ENCODE assay signal across 10 mouse cellular contexts in the genomic region with DNA sequence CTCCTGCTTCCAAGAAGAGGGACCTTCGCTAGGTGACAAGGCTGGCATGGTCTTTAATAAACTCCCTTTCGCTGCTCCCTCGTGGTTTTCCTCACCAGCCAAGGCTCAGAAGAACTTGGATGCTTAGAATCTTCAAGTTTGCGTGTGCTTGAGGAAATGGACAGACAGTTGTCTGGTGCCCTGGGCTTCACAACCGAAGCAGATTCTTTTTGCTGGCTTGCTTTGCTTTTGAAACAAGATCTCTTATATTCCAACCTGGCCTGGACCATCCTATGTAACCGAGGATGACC. TPM values are rescaled to one million over a fixed set of nuclear protein-coding genes. Genes with fewer than 3 reads are reported as not detected.
DNase-seq lines count a peak whose midpoint lies in the region; ATAC-seq lines count a peak whose summit lies in the region.
"Had no signal": no experiment of that assay in that cellular context is flagged by ENCODE, and none has a peak within 500 bp of the region (broad histone marks: within the 10 kb centered on the region; RNA-seq: fewer than 3 reads in every experiment).

No protein-coding gene starts in this region.

- WGBS in heart, embryonic 12.5 days: 24% methylated on average over 6 of the region's 6 CpGs
- WGBS in hindbrain, embryonic 13.5 days: 21% methylated on average over 6 of the region's 6 CpGs
- 21% methylated on average over 6 of the region's 6 CpGs for whole genome bisulfite sequencing in midbrain, embryonic 11.5 days

- 0 out of 2 replicates have a peak, but pooled peaks cover 5% of the 10 kb centered on the region for H3K9me3 ChIP-seq in heart, embryonic 12.5 days (replicated peaks)
- no peaks in the 10 kb centered on the region for H3K9me3 ChIP-seq in hindbrain, embryonic 13.5 days
- H3K9me3 ChIP-seq in midbrain, embryonic 11.5 days (ENCODE audit: control insufficient read depth, low read length): no peaks in the 10 kb centered on the region; the same call in 1 of the 2 replicates

- peak overlapping the region; percentile 66 for H3K9ac ChIP-seq in heart, embryonic 12.5 days
- peak overlapping the region; percentile 76 for H3K9ac ChIP-seq in hindbrain, embryonic 13.5 days
- no peak overlapping the region for H3K9ac ChIP-seq in midbrain, embryonic 11.5 days (ENCODE audit: low read length)

- no peak for DNase-seq in heart, adult 9 months (ENCODE audit: low spot score in 2 of 2)
- peak; percentile 6 for DNase-seq in brain, adult 2 months (ENCODE audit: low read depth, low spot score)
- DNase-seq in midbrain, embryonic 11.5 days (ENCODE audit: low spot score, missing footprints): peak; percentile 93
- DNase-seq in gastrocnemius, adult 8-10 months (ENCODE audit: low spot score in 2 of 2): no peak
- no peak for DNase-seq in gastrocnemius, postnatal 4 days (ENCODE audit: low spot score in 2 of 2)
- DNase-seq in cerebellum, adult 11-12 months: no peak
- DNase-seq: adrenal gland, adult 8-10 months had no signal

- H3K36me3 ChIP-seq in heart, embryonic 12.5 days: no peaks in the 10 kb centered on the region
- H3K36me3 ChIP-seq in hindbrain, embryonic 13.5 days: no peaks in the 10 kb centered on the region
- no peaks in the 10 kb centered on the region for H3K36me3 ChIP-seq in midbrain, embryonic 11.5 days (ENCODE audit: control insufficient read depth, insufficient read depth, low read length)

- H3K4me3 ChIP-seq in heart, embryonic 12.5 days: peak overlapping the region; percentile 58
- H3K4me3 ChIP-seq in hindbrain, embryonic 13.5 days: peak overlapping the region; percentile 52
- H3K4me3 ChIP-seq in midbrain, embryonic 11.5 days (ENCODE audit: low read depth, low read length): peak overlapping the region; percentile 50

- H3K4me2 ChIP-seq in heart, embryonic 12.5 days: peak overlapping the region; percentile 97
- H3K4me2 ChIP-seq in hindbrain, embryonic 13.5 days: peak overlapping the region; percentile 86
- H3K4me2 ChIP-seq in midbrain, embryonic 11.5 days: peak overlapping the region; percentile 96

- 0 out of 2 replicates have a peak, but pooled peaks cover 7% of the 10 kb centered on the region for H3K4me1 ChIP-seq in heart, embryonic 12.5 days (replicated peaks)
- peaks cover 22% of the 10 kb centered on the region for H3K4me1 ChIP-seq in hindbrain, embryonic 13.5 days (replicated peaks)
- peaks cover 9% of the 10 kb centered on the region; the same call in 1 of the 2 replicates for H3K4me1 ChIP-seq in midbrain, embryonic 11.5 days (ENCODE audit: control insufficient read depth, insufficient read depth, low read length)

- H3K27ac ChIP-seq in heart, embryonic 12.5 days (ENCODE audit: poor library complexity, severe bottlenecking): no peak overlapping the region
- peak overlapping the region; percentile 73 for H3K27ac ChIP-seq in hindbrain, embryonic 13.5 days
- no peak overlapping the region for H3K27ac ChIP-seq in midbrain, embryonic 11.5 days (ENCODE audit: low read depth, low read length)

- ATAC-seq in heart, embryonic 12.5 days (ENCODE audit: insufficient number of reproducible peaks, low FRiP score): no peak
- ATAC-seq in hindbrain, embryonic 13.5 days (ENCODE audit: low FRiP score): no peak
- ATAC-seq in midbrain, embryonic 11.5 days (ENCODE audit: low FRiP score): no peak

- peaks cover 76% of the 10 kb centered on the region for H3K27me3 ChIP-seq in heart, embryonic 12.5 days (replicated peaks)
- peaks cover 70% of the 10 kb centered on the region for H3K27me3 ChIP-seq in hindbrain, embryonic 13.5 days
- peaks cover 35% of the 10 kb centered on the region for H3K27me3 ChIP-seq in midbrain, embryonic 11.5 days (ENCODE audit: control insufficient read depth, insufficient read depth, low read length)

RNA-seq across cellular contexts. Expression of a gene that starts 45.6 kb away (rescaled TPM):
- not detected in 2 replicates for polyA plus RNA-seq in heart, embryonic 12.5 days (2016; fragmentation: Nextera tagmentation; extraction: Ambion mirVana)
- polyA plus RNA-seq in hindbrain, embryonic 13.5 days (2015; fragmentation: Nextera tagmentation; extraction: Ambion mirVana): 2.8 and 6.1 TPM in 2 replicates
- 4.1 and 4.8 TPM in 2 replicates for polyA plus RNA-seq in midbrain, embryonic 11.5 days (2014; fragmentation: Nextera tagmentation; extraction: Ambion mirVana)
- total RNA-seq in gastrocnemius, adult 8-10 months (2022): not detected
- total RNA-seq in gastrocnemius, postnatal 4 days (2021): 1 to 10 TPM in 1 of 2 experiments, under 1 TPM in 1; 0.34 to 1.4 TPM
- polyA plus RNA-seq: C2C12 had no signal

Comparison
In these comparisons a context has a peak if more than half of its experiments do, and no peak if none do; other contexts are left out.
1. DNase-seq: peak in brain, adult 2 months (single experiment) and midbrain, embryonic 11.5 days (single experiment); none in heart, adult 9 months (0 of 2), gastrocnemius, adult 8-10 months (0 of 2), gastrocnemius, postnatal 4 days (0 of 2) and cerebellum, adult 11-12 months (single experiment).
2. Peak in every context shown above with its lines, with median percentiles within 50 percentile points of each other: H3K4me2 ChIP-seq and H3K4me3 ChIP-seq.